Mouse (Mus musculus): Measurements from ENCODE around the gene Mlh1.

- TF ChIP-seq CTCF (IDR thresholded peaks at IDR 0.05; ENCODE audit: borderline replicate concordance, insufficient read depth, low read length) (no peak), POLR2A (IDR thresholded peaks at IDR 0.05; ENCODE audit: low read depth, low read length) (no peak)
Observed at GRCm38 (mm10) chr9:111216424-111216823, 55.2 kb downstream of the Mlh1 start.
